Mouse (Mus musculus) olfactory bulb, adult 2 months (tissue): ENCODE data around the gene Acrbp.

Source experiments
- CTCF ChIP-seq: fragments of 200-500 bp; IDR thresholded peaks from 2 replicates; pipeline ENCODE4 v1.5.1; 2012; ENCODE audit warnings: low read depth, mild to moderate bottlenecking, low read length, moderate library complexity; ENCODE audit not compliant: insufficient read depth
- POLR2A ChIP-seq: fragments of 200-500 bp; IDR thresholded peaks from 2 replicates; pipeline ENCODE4 v1.6.1; 2012; ENCODE audit warnings: mild to moderate bottlenecking, low read depth, low read length, moderate library complexity; ENCODE audit not compliant: insufficient read depth

GRCm38 (mm10) chr6:125042081-125042480 is 7.4 kb upstream of the Acrbp start:
- no peak for TF ChIP-seq CTCF
- no peak for TF ChIP-seq POLR2A
